Comparison of ENCODE assay signal across 13 mouse cellular contexts in genomic region chr9:77276451-77277154, GRCm38 (mm10).
A peak's percentile ranks its signal among the peaks of the same experiment; 100 is the strongest.
DNase-seq lines count a peak whose midpoint lies in the region; ATAC-seq lines count a peak whose summit lies in the region.
"Had no signal": no experiment of that assay in that cellular context is flagged by ENCODE, and none has a peak within 500 bp of the region (broad histone marks: within the 10 kb centered on the region; RNA-seq: fewer than 3 reads in every experiment).

No protein-coding gene starts in this region.

- WGBS in lung, embryonic 15.5 days = 35% methylated on average over 5 of the region's 5 CpGs
- WGBS in intestine, embryonic 15.5 days = 48% methylated on average over 5 of the region's 5 CpGs
- 38% methylated on average over 5 of the region's 5 CpGs for WGBS in stomach, embryonic 16.5 days

- H3K36me3 ChIP-seq in lung, embryonic 15.5 days = no peaks in the 10 kb centered on the region
- H3K36me3 ChIP-seq in intestine, embryonic 15.5 days = no peaks in the 10 kb centered on the region
- no peaks in the 10 kb centered on the region for H3K36me3 ChIP-seq in stomach, embryonic 16.5 days (ENCODE audit: control insufficient read depth, insufficient read depth, low read length)
- H3K36me3 ChIP-seq: embryonic facial prominence, embryonic 13.5 days; liver, embryonic 12.5 days had no signal

- peaks cover 3% of the 10 kb centered on the region; the same call in 1 of the 2 replicates for H3K4me1 ChIP-seq in lung, embryonic 15.5 days
- H3K4me1 ChIP-seq in intestine, embryonic 15.5 days (replicated peaks) = peaks cover 3% of the 10 kb centered on the region; the same call in 1 of the 2 replicates
- H3K4me1 ChIP-seq in stomach, embryonic 16.5 days (ENCODE audit: control insufficient read depth, insufficient read depth, low read length) = no peaks in the 10 kb centered on the region
- H3K4me1 ChIP-seq: embryonic facial prominence, embryonic 13.5 days; liver, embryonic 12.5 days had no signal

- H3K4me3 ChIP-seq in lung, embryonic 15.5 days = no peak overlapping the region
- H3K4me3 ChIP-seq in intestine, embryonic 15.5 days (replicated peaks) = no peak overlapping the region
- no peak overlapping the region for H3K4me3 ChIP-seq in stomach, embryonic 16.5 days (replicated peaks; ENCODE audit: low read length)
- H3K4me3 ChIP-seq: embryonic facial prominence, embryonic 13.5 days; liver, embryonic 12.5 days had no signal

- H3K9ac ChIP-seq in lung, embryonic 15.5 days = no peak overlapping the region
- no peak overlapping the region for H3K9ac ChIP-seq in intestine, embryonic 15.5 days
- H3K9ac ChIP-seq in stomach, embryonic 16.5 days (ENCODE audit: low read length) = no peak overlapping the region
- H3K9ac ChIP-seq: embryonic facial prominence, embryonic 13.5 days; liver, embryonic 12.5 days had no signal

- no peaks in the 10 kb centered on the region for H3K9me3 ChIP-seq in lung, embryonic 15.5 days
- no peaks in the 10 kb centered on the region for H3K9me3 ChIP-seq in intestine, embryonic 15.5 days
- H3K9me3 ChIP-seq in stomach, embryonic 16.5 days (replicated peaks; ENCODE audit: control insufficient read depth, low read length) = no peaks in the 10 kb centered on the region
- H3K9me3 ChIP-seq: embryonic facial prominence, embryonic 13.5 days; liver, embryonic 12.5 days had no signal

- H3K27me3 ChIP-seq in lung, embryonic 15.5 days = no peaks in the 10 kb centered on the region
- H3K27me3 ChIP-seq in intestine, embryonic 15.5 days (replicated peaks) = no peaks in the 10 kb centered on the region
- H3K27me3 ChIP-seq in stomach, embryonic 16.5 days (ENCODE audit: control insufficient read depth, insufficient read depth, low read length) = no peaks in the 10 kb centered on the region
- H3K27me3 ChIP-seq: embryonic facial prominence, embryonic 13.5 days; liver, embryonic 12.5 days had no signal

- peak; percentile 61 for DNase-seq in gastrocnemius, adult 18-20 months (ENCODE audit: low spot score)
- DNase-seq in gastrocnemius, postnatal 36 days = no peak
- no peak for DNase-seq in lung, adult 18-20 months
- DNase-seq in retina, postnatal 1 day = no peak
- no peak for DNase-seq in spleen, adult 18-20 months
- DNase-seq: thymus, postnatal 25 days had no signal

- H3K4me2 ChIP-seq in lung, embryonic 15.5 days = no peak overlapping the region
- no peak overlapping the region for H3K4me2 ChIP-seq in intestine, embryonic 15.5 days (replicated peaks)
- H3K4me2 ChIP-seq in stomach, embryonic 16.5 days (ENCODE audit: low read depth, low read length) = no peak overlapping the region
- H3K4me2 ChIP-seq: embryonic facial prominence, embryonic 13.5 days; liver, embryonic 12.5 days had no signal

- no peak for ATAC-seq in lung, embryonic 15.5 days (ENCODE audit: borderline replicate concordance, extremely low read depth, low FRiP score, low TSS enrichment)
- ATAC-seq in intestine, embryonic 15.5 days = peak; percentile 51; the same call in 1 of the 2 replicates
- ATAC-seq in stomach, embryonic 16.5 days (ENCODE audit: insufficient read depth, low FRiP score) = peak; percentile 81
- ATAC-seq: activated CD4-positive, CD25-positive, alpha-beta regulatory T cell, adult 4 months; liver, embryonic 12.5 days had no signal

- H3K27ac ChIP-seq in lung, embryonic 15.5 days = peak overlapping the region; percentile 59
- H3K27ac ChIP-seq in intestine, embryonic 15.5 days = no peak overlapping the region
- H3K27ac ChIP-seq in stomach, embryonic 16.5 days (ENCODE audit: low read length) = peak overlapping the region; percentile 64; the same call in 1 of the 2 replicates
- H3K27ac ChIP-seq: embryonic facial prominence, embryonic 13.5 days; kidney, postnatal 0 days; liver, embryonic 12.5 days had no signal

- intact Hi-C loops in gastrocnemius, postnatal 36 days (cut with DNase I) = loop anchor here (5.0 kb wide), 1 partner anchor 71 kb away; no protein-coding TSS in a partner anchor
